Mouse (Mus musculus) liver, embryonic 14.5 days (tissue): ENCODE measurements around the gene Zyx. TPM values are rescaled to one million over a fixed set of nuclear protein-coding genes. Genes with fewer than 3 reads are reported as not detected.
A peak's percentile ranks its signal among the peaks of the same experiment; 100 is the strongest.

Experiments used
- ATAC-seq: fragments of 200-750 bp; cut with Nextera tagmentation; 2 replicates; pipeline ENCODE4 v1.8.0; 2017; ENCODE audit warnings: moderate number of reproducible peaks, mild to moderate bottlenecking, moderate library complexity; ENCODE audit not compliant: insufficient read depth
- DNase-seq, 3 experiments: peaks; one replicate each; pipeline ENCODE4 v3.0.0-alpha.2; 2012 to 2013; ENCODE audit warnings: low read depth in 3 of 3, low spot score in 3 of 3
- H3K27ac ChIP-seq: fragments of 300-500 bp; sonication (generic); 2 replicates; pipeline ENCODE4 v1.5.1; 2014; ENCODE audit warnings: moderate library complexity, mild to moderate bottlenecking, control low read depth, inconsistent platforms
- H3K27me3 ChIP-seq: fragments of 300-500 bp; sonication (generic); 2 replicates; pipeline ENCODE4 v1.6.1; 2014; ENCODE audit warnings: mild to moderate bottlenecking, low read length, moderate library complexity; ENCODE audit not compliant: control insufficient read depth, insufficient read depth
- H3K36me3 ChIP-seq: fragments of 300-500 bp; sonication (generic); replicated peaks from 2 replicates; pipeline ENCODE4 v1.6.1; 2014; ENCODE audit warnings: low read depth; ENCODE audit not compliant: control insufficient read depth, insufficient read depth
- H3K4me1 ChIP-seq, 2 experiments: fragments of 200-500 bp in 1 of 2; fragments of 300-500 bp in 1 of 2; sonication (generic) in 1 of 2; replicated peaks; 2 replicates each; pipeline ENCODE4 v1.6.1; 2012 to 2014; ENCODE audit warnings: antibody characterized with exemption in 1 of 2, inconsistent platforms in 1 of 2, low read length in 1 of 2; ENCODE audit not compliant: control insufficient read depth in 2 of 2, insufficient read depth in 2 of 2
- H3K4me2 ChIP-seq: fragments of 300-500 bp; sonication (generic); 2 replicates; pipeline ENCODE4 v1.6.1; 2014; ENCODE audit warnings: low read depth, mild to moderate bottlenecking, control low read depth, moderate library complexity
- H3K4me3 ChIP-seq, 2 experiments: fragments of 200-500 bp in 1 of 2; fragments of 300-500 bp in 1 of 2; sonication (generic) in 1 of 2; 2 replicates each; pipeline ENCODE4 v1.5.1; 2012 to 2014; ENCODE audit warnings: low read depth in 2 of 2, low read length in 2 of 2, mild to moderate bottlenecking in 2 of 2, control low read depth in 1 of 2, inconsistent platforms in 1 of 2, moderate library complexity in 1 of 2; ENCODE audit not compliant: insufficient read depth in 1 of 2
- H3K9ac ChIP-seq: fragments of 300-500 bp; sonication (generic); replicated peaks from 2 replicates; pipeline ENCODE4 v1.6.1; 2014; ENCODE audit warnings: mild to moderate bottlenecking, control low read depth, moderate library complexity
- H3K9me3 ChIP-seq: fragments of 300-500 bp; sonication (generic); 2 replicates; pipeline ENCODE4 v1.6.1; 2016; ENCODE audit warnings: low read length, mixed read lengths; ENCODE audit not compliant: control insufficient read depth
- CTCF ChIP-seq: IDR thresholded peaks from 2 replicates; pipeline ENCODE4 v1.5.1; 2016; ENCODE audit warnings: antibody characterized with exemption, low read depth, control low read depth
- EP300 ChIP-seq: IDR thresholded peaks from 2 replicates; pipeline ENCODE4 v1.6.1; 2016; ENCODE audit warnings: antibody characterized with exemption, low read depth
- WGBS: fragments of 180-500 bp; shearing (Covaris S2); extraction: QIAGEN DNeasy Blood & Tissue Kit; methylation state at CpG from one replicate; pipeline ENCODE4 v1.1.7; 2014; ENCODE audit not compliant: insufficient replicate concordance; 5-methylcytosine and 5-hydroxymethylcytosine counted together
- polyA plus RNA-seq, 2 experiments: library from polyadenylated mRNA; depleted of rRNA in 1 of 2; stranded (reverse) in 1 of 2; unstranded in 1 of 2; fragments of >200 nt; fragmentation: Nextera tagmentation in 1 of 2; extraction: Ambion mirVana in 1 of 2; gene quantifications; 2 replicates each; pipeline versions ENCODE4 v1.2.1 to v1.2.3; 2012 to 2014

Gene Zyx
- polyA plus RNA-seq, 2 experiments, result 26.7 to 30.2 TPM

DNA sequence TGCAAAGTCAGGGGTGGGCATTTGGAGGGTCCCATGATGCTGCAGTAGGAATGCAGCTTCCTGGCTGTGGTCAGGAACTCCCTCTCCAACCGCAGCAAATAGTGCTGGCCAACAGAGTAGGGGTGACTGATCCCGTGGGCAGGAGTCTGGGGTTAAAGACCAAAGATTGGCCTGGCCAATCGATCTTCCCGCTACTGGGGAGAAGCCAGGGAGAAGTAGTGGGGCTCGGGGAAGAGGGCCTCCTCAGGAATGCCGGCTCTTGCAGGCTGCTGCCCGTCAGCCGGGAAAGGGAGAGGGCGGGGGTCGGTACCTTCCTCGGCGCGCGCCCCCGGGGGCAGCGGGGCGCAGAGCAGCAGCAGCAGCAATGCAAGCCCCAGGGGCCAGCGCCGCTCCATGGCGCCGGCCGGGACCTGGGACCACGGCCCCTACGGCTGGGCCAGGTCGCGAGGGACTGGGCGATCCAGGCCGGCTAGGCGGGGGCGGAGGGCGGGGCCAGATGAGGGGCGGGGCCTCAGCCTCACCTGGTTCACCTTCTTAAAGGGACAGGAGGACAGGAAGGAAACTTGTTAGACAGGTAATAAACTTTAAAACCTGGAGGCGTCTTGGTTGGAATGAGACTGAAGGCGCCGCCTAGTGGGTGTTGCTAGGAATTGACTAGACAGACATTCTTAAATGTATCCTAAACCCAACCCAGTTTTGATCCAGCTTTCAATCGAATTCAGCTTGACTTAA lies 23.6 kb downstream of the Zyx start, which contains the start of gene Epha1:
Gene Epha1, minus strand, starts transcription at position 453 of the 732 bp plus-strand sequence.
- Histone ChIP-seq H3K4me3 (peak within 1 kb of the TSS; percentile 50), H3K4me2 (peak within 1 kb of the TSS; percentile 61), H3K27me3 (no peaks in the 10 kb centered on the region), H3K4me1 (peaks cover 0 to 2% of the 10 kb centered on the region in 2 experiments; a peak in 2 of 4 replicates), H3K36me3 (no peaks in the 10 kb centered on the region), H3K9me3 (no peaks in the 10 kb centered on the region), H3K9ac (0 out of 2 replicates have a peak within 1 kb of the TSS, but pooled peaks have one; percentile 7), H3K27ac (no peak within 1 kb of the TSS; the same call in 1 of the 2 replicates)
- ATAC-seq (peak; percentile 79), DNase-seq (no peak)
- WGBS, result under 1% methylated on average over 35 of the region's 36 CpGs
- TF ChIP-seq CTCF (peak; percentile 33; the same call in 1 of the 2 replicates), EP300 (no peak)

GRCm38 (mm10) chr6:42373669-42374430 lies 24.4 kb downstream of the Zyx start:
- no peaks in the 10 kb centered on the region for H3K27me3 ChIP-seq
- no peak overlapping the region for H3K27ac ChIP-seq
- peak overlapping the region; percentile 61 for H3K4me2 ChIP-seq
- ATAC-seq, result no peak
- H3K9ac ChIP-seq, result no peak overlapping the region
- H3K36me3 ChIP-seq, result no peaks in the 10 kb centered on the region
- H3K4me1 ChIP-seq, result peaks cover 0 to 2% of the 10 kb centered on the region in 2 experiments; a peak in 2 of 4 replicates
- TF ChIP-seq CTCF (no peak), EP300 (no peak)
- peak overlapping the region in 1 of 2 experiments; percentile 50; a peak in 1 of 4 replicates for H3K4me3 ChIP-seq
- WGBS, result 36% methylated on average over 7 of the region's 7 CpGs
- no peaks in the 10 kb centered on the region for H3K9me3 ChIP-seq
- DNase-seq, result no peak

DNA sequence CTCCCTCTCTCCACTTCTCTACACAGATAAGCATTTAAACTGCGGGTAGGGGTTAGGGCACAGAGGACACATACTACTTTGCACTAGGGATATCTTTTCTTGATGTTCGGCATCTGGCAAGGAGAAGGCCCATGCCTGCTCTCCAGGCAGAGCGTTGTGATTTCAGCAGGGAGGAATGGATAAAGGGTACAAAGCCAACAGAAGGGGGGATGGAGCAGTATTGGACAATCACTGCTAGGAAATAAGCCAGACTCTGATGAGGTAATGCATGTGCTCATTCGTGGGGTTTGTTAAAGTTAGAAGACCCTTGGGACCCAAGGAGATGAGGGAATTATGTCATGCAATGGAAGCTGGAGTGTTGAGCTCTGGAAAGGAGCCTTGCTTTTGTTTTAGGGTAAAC lies 25.3 kb downstream of the Zyx start:
- Histone ChIP-seq H3K36me3 (no peaks in the 10 kb centered on the region), H3K27me3 (no peaks in the 10 kb centered on the region), H3K4me3 (no peak overlapping the region), H3K4me1 (peaks cover 0 to 2% of the 10 kb centered on the region in 2 experiments; a peak in 2 of 4 replicates), H3K9me3 (no peaks in the 10 kb centered on the region), H3K4me2 (no peak overlapping the region), H3K9ac (no peak overlapping the region), H3K27ac (no peak overlapping the region)
- 53% methylated on average over 4 of the region's 4 CpGs for WGBS
- no peak for ATAC-seq
- TF ChIP-seq EP300 (no peak), CTCF (no peak)
- no peak for DNase-seq

DNA sequence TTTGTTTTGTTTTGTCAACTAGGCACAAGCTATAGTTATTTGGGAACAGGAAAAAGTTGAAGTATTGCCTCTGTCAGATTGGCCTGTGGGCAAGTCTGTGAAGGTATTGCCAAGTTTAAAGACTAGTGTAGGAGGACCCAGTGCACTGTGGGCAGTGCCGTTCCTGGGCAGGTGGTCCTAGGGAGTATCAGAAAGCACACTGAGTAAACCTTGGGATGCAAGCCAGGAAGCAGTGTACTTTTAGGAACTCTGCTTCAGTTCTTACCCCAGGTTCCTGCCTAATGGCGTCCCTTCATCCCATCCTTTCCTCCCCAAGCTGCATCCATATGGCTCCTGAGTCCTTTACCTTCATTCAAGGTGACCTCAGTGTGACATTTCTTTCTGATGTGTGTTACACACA lies 25.7 kb downstream of the Zyx start:
- no peaks in the 10 kb centered on the region for H3K27me3 ChIP-seq
- DNase-seq (no peak), ATAC-seq (no peak)
- WGBS, result 45% methylated on average over 2 of the region's 2 CpGs
- H3K9me3 ChIP-seq, result no peaks in the 10 kb centered on the region
- no peak overlapping the region for H3K27ac ChIP-seq
- peaks cover 0 to 2% of the 10 kb centered on the region in 2 experiments; a peak in 2 of 4 replicates for H3K4me1 ChIP-seq
- H3K4me3 ChIP-seq, result no peak overlapping the region
- no peak overlapping the region for H3K4me2 ChIP-seq
- no peak for TF ChIP-seq EP300
- TF ChIP-seq CTCF, result no peak
- no peak overlapping the region for H3K9ac ChIP-seq
- H3K36me3 ChIP-seq, result no peaks in the 10 kb centered on the region

- H3K4me3 ChIP-seq, result no peak overlapping the region
- no peak for ATAC-seq
- TF ChIP-seq CTCF (no peak), EP300 (no peak)
Observed at GRCm38 (mm10) chr6:42376016-42376415, 26.6 kb downstream of the Zyx start.

More at GRCm38 (mm10) chr6:42376016-42376415, 26.6 kb downstream of the Zyx start:
- H3K4me2 ChIP-seq, result no peak overlapping the region
- H3K36me3 ChIP-seq, result no peaks in the 10 kb centered on the region
- no peaks in the 10 kb centered on the region for H3K9me3 ChIP-seq
- H3K27ac ChIP-seq, result no peak overlapping the region
- 28% methylated on average over 4 of the region's 4 CpGs for WGBS
- no peak overlapping the region for H3K9ac ChIP-seq
- no peak for DNase-seq
- H3K27me3 ChIP-seq, result no peaks in the 10 kb centered on the region
- peaks cover 0 to 2% of the 10 kb centered on the region in 2 experiments; a peak in 2 of 4 replicates for H3K4me1 ChIP-seq
